Mouse (Mus musculus) right cerebral cortex, adult 2 months (tissue): ENCODE measurements at regions not wholly inside any gene's neighbourhood (a gene's known extent, or its start where the extent isn't known, plus 50 kb on each side); places are given as distances from the start of the nearest gene placed in this dataset.
"Not testable (repeated sequence)": the region's sequence is repeated elsewhere in the genome, so short reads cannot be mapped to it uniquely, and the experiment has no call there.

Source experiments
- DNase-seq, 2 experiments: peaks; one replicate each; pipeline ENCODE4 v3.0.0; 2021 to 2022; ENCODE audit warnings: low spot score in 2 of 2

DNA sequence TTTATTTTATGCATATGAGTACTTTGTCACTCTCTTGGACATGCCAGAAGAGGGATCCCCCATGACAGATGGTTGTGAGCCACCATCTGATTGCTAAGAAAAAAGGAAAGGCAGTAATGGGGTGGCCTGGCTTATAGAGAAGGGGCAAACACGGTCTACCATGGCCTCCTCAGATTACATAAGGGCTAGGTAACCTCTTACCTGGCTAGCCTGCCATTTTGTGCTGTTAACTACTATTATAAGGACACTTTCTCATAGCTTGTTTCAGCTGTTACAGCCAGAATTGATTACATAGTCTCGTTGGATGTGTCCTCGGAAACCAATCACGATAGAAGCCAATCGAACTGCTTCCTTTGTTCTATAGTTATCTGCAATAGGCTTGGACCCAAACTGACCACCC, 60.9 kb upstream of the Gm14496 start:
- DNase-seq: no peak

GRCm38 (mm10) chr2:181930538-181930937, 60.4 kb upstream of the Gm14496 start:
- not testable (repeated sequence) for DNase-seq

GRCm38 (mm10) chr2:181931077-181931815, 59.7 kb upstream of the Gm14496 start:
- DNase-seq: peak in 1 of 2 experiments; percentile 1

- DNase-seq: no peak
Measured at GRCm38 (mm10) chr2:181931918-181932605, 58.9 kb upstream of the Gm14496 start.
